Comparison of ENCODE assay signal across 16 mouse cellular contexts in the genomic region with DNA sequence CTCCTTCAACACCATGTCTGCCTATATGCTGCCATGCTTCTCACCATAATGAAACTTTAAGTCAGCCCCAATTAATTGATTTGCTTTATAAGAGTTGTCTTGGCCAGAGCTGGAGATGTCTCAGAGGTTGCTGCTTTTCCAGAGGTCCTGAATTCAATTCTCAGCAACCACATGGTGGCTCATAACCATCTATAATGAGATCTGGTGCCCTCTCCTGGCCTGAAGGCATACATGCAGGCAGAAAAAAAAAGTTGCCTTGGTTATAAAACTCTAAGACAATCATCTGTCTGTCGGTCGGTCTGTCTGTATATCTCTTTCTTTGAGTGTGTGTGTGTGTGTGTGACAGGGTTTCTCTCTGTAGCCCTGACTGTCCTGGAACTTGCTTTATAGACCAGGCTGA. TPM values are rescaled to one million over a fixed set of nuclear protein-coding genes. Genes with fewer than 3 reads are reported as not detected.
DNase-seq lines count a peak whose midpoint lies in the region; ATAC-seq and TF ChIP-seq lines count a peak whose summit lies in the region.
"Had no signal": no experiment of that assay in that cellular context is flagged by ENCODE, and none has a peak within 500 bp of the region (broad histone marks: within the 10 kb centered on the region; RNA-seq: fewer than 3 reads in every experiment).

No protein-coding gene starts in this region.

- CTCF ChIA-PET in Patski (lab: Charles Lee), result no interaction called here

- no peak for ATAC-seq in Patski
- ATAC-seq: hindbrain, embryonic 16.5 days had no signal

- in situ Hi-C loops in Patski (cut with MboI; ENCODE audit: low pct_unique_long_range_greater_than_20kb), result loop anchor here (25.0 kb wide), 1 partner anchor 312 kb away; no protein-coding TSS in a partner anchor

- H3K27me3 ChIP-seq in kidney, adult 2 months (replicated peaks; ENCODE audit: control insufficient read depth, insufficient read depth, low read length), result no peaks in the 10 kb centered on the region
- no peaks in the 10 kb centered on the region for H3K27me3 ChIP-seq in Patski
- H3K27me3 ChIP-seq: embryonic facial prominence, embryonic 12.5 days; forebrain, embryonic 12.5 days; heart, embryonic 15.5 days; liver, embryonic 13.5 days had no signal

- peak; percentile 16; the same call in 1 of the 2 replicates for TF ChIP-seq CTCF in kidney, adult 2 months (conservative IDR thresholded peaks at IDR 0.05; ENCODE audit: insufficient read depth, insufficient read length, low read depth, low read length)
- peak; percentile 70 for TF ChIP-seq CTCF in Patski (IDR thresholded peaks at IDR 0.05)

- WGBS in kidney, adult 2 months, result 90% methylated on average over 2 of the region's 2 CpGs

- H3K27ac ChIP-seq in kidney, adult 2 months (ENCODE audit: insufficient read depth, low read depth, low read length), result no peak overlapping the region
- H3K27ac ChIP-seq: embryonic facial prominence, embryonic 12.5 days; forebrain, embryonic 12.5 days; liver, embryonic 13.5 days had no signal

- 0 out of 2 replicates have a peak, but pooled peaks cover 4% of the 10 kb centered on the region for H3K4me1 ChIP-seq in kidney, adult 2 months (ENCODE audit: control insufficient read depth, insufficient read depth, low read length)
- H3K4me1 ChIP-seq: forebrain, embryonic 12.5 days had no signal

- H3K4me3 ChIP-seq in kidney, adult 2 months (ENCODE audit: insufficient read depth, low read depth, low read length), result no peak overlapping the region
- H3K4me3 ChIP-seq: embryonic facial prominence, embryonic 12.5 days; forebrain, embryonic 12.5 days; heart, embryonic 15.5 days; liver, embryonic 13.5 days; megakaryocyte, embryonic 14.5 days had no signal

- POLR2A ChIA-PET in Patski (lab: Charles Lee), result no interaction called here

- no peak for TF ChIP-seq POLR2A in kidney, adult 2 months (IDR thresholded peaks at IDR 0.05; ENCODE audit: low read depth, low read length)

- no peaks in the 10 kb centered on the region for H3K36me3 ChIP-seq in kidney, adult 2 months (ENCODE audit: control insufficient read depth, insufficient read depth, low read length)
- H3K36me3 ChIP-seq: embryonic facial prominence, embryonic 12.5 days; forebrain, embryonic 12.5 days; heart, embryonic 15.5 days; liver, embryonic 13.5 days had no signal

- DNase-seq in kidney, adult 2 months, result no peak
- DNase-seq in kidney, postnatal 14 days, result no peak
- peak; percentile 31 for DNase-seq in thymus, postnatal 4 days
- no peak for DNase-seq in thymus, adult 18-20 months
- no peak for DNase-seq in Patski (ENCODE audit: low read depth, low spot score)
- DNase-seq in frontal cortex, postnatal 25 days (ENCODE audit: low spot score in 2 of 2), result no peak
- DNase-seq in right cerebral cortex, postnatal 14 days, result no peak
- DNase-seq: cerebellum, adult 2 months; gastrocnemius, postnatal 10 days; liver, embryonic 13.5 days; thymus, postnatal 36 days had no signal

RNA-seq across cellular contexts. Expression of a gene that starts 24.9 kb away (rescaled TPM):
- polyA plus RNA-seq in kidney, adult 2 months (2012; rRNA removed), result 11.9 and 14.1 TPM in 2 replicates
- 33.7 TPM for polyA plus RNA-seq in Patski (2021)

RNA-seq across cellular contexts. Expression of a gene that starts 51.0 kb away (rescaled TPM):
- 1.8 and 2.6 TPM in 2 replicates for polyA plus RNA-seq in kidney, adult 2 months (2012; rRNA removed)
- 2.5 TPM for polyA plus RNA-seq in Patski (2021)

RNA-seq across cellular contexts. Expression of a gene that starts 53.9 kb away (rescaled TPM):
- polyA plus RNA-seq in kidney, adult 2 months (2012; rRNA removed), result 12.1 and 14.7 TPM in 2 replicates
- 38.0 TPM for polyA plus RNA-seq in Patski (2021)
